Mouse (Mus musculus): ENCODE measurements around the gene Rab27a. TPM values are rescaled to one million over a fixed set of nuclear protein-coding genes. Genes with fewer than 3 reads are reported as not detected.

Rab27a gene
- total RNA-seq, 2 experiments from 2014 or later: 8.3 to 9.1 TPM

Small RNA genes within 50 kb of the gene (microRNA-seq; reads per million reads assigned to microRNA genes)
- gene Gm27353: 0 reads per million in 2 experiments

Other genes starting within 250 kb of the Rab27a start
- 1 to 10 TPM in 1 of 2 experiments, under 1 TPM in 1; 0.90 to 1.0 TPM for gene Prtg, start 238.0 kb upstream of the Rab27a start, total RNA-seq (2021)
- gene Pygo1, start 119.2 kb upstream of the Rab27a start, total RNA-seq (2021): 10 to 100 TPM; 26.0 to 28.6 TPM
- 1 to 10 TPM; 2.8 to 2.9 TPM for gene Dyx1c1, start 86.1 kb upstream of the Rab27a start, total RNA-seq (2021)
- not detected for gene Gm44503, start 86.0 kb upstream of the Rab27a start, total RNA-seq (2021)
- gene Ccpg1os, start 59.5 kb upstream of the Rab27a start, total RNA-seq (2021): 10 to 100 TPM; 10.1 to 11.1 TPM
- 100 to 1,000 TPM; 135 to 140 TPM for gene Ccpg1, start 59.4 kb upstream of the Rab27a start, total RNA-seq (2021)
- 10 to 100 TPM; 15.3 to 16.4 TPM for gene Pigb, start 4.5 kb upstream of the Rab27a start, total RNA-seq (2021)
- 1 to 10 TPM; 3.0 to 3.9 TPM for gene Khdc3, start 57.0 kb downstream of the Rab27a start, total RNA-seq (2021)
- under 1 TPM; 0.79 to 0.90 TPM for gene Gm20509, start 57.6 kb downstream of the Rab27a start, total RNA-seq (2021)
- 10 to 100 TPM; 60.6 to 64.0 TPM for gene Rsl24d1, start 68.6 kb downstream of the Rab27a start, total RNA-seq (2021)